Mouse (Mus musculus): ENCODE measurements at regions not wholly inside any gene's neighbourhood (a gene's known extent, or its start where the extent isn't known, plus 50 kb on each side); places are given as distances from the start of the nearest gene placed in this dataset.

DNA sequence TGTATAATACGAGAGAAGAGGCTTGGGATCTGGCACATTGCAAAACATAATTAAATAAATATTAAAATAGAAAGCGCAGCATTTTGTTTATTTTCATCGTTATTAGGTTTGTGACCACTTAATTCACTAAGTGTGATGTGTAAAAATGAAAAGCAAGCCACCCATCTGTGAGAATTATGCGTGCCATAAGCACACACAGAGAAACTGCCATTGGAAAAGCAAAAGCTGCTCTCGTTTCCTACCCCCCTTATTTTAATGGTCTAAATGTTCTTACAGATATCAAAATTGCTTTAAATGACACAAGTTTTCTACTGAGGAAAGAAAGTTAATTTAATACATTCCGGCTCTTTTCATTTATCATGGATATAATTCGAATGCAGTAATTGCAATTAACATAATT is 2780.8 kb upstream of the Gm7489 start:
- CTCF ChIA-PET = no interaction called here

DNA sequence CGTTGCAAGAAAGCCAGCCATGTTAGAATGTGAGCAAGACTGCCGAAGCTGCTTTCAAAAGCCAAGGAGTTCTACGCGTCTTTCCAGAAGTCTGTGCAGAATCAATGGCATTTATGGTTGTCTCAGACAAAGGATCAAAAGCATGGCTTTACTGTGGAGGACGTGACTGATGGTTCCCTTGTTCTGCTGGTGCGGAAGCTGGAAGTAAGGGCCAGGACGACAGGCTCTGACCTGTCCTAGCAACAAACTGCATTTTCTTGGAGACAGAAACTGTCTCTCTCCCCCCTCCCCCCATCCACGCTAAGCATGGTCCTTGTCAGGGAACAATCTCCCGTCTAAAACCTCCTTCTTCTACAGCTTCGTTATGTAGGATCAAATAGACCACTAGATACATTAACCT is 2780.3 kb upstream of the Gm7489 start:
- CTCF ChIA-PET = no interaction called here

DNA sequence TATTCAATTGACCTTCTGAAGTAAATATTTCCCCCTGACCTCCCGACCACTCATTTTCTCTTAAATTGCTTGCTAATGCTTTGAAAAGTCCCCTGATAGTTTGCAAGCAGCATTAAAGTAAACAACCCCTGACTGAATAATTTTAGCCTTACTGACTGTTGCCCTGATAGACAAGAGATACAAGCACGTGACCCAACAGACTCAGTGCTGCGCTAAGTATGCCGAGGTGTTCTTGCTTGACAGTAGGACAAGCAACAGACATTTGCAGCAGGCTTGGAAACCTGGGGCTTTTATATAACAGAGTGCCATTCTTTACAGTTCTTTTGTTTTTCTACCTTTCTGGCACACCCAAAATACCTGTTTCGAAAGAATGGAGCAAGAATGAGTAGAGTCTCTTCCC is 2779.9 kb upstream of the Gm7489 start:
- CTCF ChIA-PET = no interaction called here

DNA sequence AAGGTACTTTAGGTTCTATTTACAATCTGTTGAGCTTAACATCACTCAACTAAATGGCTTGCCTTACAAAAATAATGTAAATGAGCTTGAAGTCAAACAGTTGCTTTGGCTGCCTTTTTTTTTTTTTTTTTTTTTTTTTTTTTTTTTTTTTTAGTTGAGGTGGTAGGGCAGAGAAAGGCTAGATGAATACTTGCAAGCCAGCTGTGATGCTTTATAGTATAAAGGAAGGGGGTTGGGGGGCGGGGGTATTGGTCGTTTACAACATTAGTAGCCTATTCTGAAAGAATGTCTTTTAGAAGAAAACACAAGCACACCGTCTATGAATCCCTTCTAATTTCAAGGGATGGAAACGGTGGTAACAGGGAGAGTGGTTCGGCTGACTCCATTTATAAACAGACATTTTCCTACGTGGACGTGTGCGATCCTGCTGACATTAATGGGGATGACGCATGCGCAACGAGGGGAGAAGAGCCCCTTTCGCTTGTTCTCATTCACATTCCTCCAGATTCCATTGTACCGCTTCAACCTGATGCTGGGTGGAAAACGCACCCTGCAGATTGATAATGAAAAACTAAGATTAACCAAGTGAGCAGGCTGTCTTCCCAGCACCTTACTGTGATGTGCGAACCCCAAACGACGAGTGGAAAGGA is 2779.2 kb upstream of the Gm7489 start:
- CTCF ChIA-PET = no interaction called here

DNA sequence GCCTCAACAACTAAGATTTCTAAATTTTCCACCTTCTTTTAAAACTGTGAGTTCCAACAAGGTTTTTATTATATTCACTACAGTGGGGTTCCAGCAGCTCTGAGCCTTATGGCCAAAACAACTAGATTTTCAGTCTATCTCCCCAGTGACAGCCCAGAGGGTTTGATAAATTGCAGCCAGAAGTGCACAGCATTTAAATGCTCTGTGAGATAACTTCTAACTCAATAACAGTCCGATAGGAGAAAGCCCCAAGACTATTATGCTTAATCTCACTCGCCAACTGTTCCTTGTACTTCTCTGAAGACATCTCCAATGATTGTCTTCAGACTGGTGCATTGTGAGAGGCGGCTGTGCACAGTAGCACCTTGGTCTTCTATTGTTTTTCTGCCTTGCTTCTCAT is 2774.5 kb upstream of the Gm7489 start:
- CTCF ChIA-PET = no interaction called here

DNA sequence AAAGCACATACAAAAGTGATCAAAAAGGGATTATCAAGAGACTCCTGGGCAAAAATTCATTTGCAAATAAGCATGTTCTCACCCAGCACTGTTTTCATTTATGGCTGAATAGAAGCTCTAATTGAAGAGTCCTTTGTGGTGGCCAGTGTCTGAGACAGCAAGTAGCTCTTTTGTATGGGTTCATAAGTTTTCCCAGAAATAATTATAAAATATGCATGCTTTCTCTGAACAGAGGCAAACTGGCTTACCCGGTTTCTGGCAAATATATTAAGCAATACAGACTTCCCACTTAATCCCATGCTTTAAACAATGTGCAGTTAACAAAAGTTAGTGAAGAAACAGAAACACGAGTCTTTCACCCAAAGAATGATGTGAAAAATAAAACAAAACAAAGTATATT is 2758.8 kb upstream of the Gm7489 start:
- CTCF ChIA-PET = no interaction called here

DNA sequence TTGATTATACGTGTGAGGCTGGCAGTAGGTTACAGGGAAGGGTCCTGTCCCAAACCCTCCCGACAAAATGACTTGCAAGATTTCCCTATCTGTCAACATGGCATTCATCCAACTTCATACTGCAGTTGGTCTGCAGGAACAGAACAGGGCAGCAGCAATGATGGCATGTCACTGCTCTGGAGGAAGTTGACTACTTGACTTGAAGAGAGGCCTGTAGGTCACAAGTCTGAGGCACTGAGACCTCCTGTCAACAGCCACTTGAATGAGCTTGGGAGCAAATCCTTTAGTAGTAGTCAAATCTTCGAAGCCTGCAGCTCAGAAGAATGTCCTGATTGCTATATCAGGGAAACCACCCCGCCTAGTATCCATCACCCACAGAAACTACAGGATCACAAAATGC is 2753.7 kb upstream of the Gm7489 start:
- CTCF ChIA-PET = no interaction called here

DNA sequence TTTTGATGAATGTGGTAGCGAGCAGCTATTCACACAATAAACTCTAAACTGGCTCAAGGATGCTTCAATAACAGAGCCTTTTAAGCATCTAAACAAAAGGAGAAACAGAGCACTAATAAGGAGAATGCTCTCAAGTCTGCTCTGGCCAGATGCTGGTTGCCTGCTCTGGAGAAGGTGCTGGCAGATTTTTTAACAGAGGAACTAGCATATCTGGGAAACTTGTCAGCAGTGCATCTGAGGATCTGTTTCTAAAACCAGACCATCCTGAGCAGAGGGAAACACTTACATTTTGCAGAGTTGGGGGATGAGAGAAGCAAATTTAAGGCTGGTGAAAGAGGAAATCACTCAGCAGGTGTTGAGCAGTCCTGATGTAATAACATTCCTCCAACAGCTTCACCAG is 2748.6 kb upstream of the Gm7489 start:
- CTCF ChIA-PET = no interaction called here

DNA sequence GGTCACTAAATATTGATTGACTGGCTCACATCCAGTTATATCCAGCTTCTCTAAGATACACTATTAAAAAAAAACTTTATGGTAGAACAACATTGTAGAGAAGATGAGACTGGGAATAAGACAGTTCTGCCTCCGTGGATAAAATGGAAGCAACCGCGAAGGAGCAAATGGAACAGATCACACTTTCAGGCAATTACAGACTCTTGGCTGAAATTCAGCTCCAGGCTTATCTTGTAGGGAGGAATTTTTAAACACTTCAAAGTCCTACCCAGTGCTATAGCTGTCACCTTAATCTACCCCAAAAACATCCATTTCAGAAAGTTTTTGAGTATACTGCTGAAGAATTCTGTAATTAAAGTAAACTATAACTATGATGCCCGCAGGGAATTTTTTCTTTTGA is 2745.2 kb upstream of the Gm7489 start:
- CTCF ChIA-PET = no interaction called here

DNA sequence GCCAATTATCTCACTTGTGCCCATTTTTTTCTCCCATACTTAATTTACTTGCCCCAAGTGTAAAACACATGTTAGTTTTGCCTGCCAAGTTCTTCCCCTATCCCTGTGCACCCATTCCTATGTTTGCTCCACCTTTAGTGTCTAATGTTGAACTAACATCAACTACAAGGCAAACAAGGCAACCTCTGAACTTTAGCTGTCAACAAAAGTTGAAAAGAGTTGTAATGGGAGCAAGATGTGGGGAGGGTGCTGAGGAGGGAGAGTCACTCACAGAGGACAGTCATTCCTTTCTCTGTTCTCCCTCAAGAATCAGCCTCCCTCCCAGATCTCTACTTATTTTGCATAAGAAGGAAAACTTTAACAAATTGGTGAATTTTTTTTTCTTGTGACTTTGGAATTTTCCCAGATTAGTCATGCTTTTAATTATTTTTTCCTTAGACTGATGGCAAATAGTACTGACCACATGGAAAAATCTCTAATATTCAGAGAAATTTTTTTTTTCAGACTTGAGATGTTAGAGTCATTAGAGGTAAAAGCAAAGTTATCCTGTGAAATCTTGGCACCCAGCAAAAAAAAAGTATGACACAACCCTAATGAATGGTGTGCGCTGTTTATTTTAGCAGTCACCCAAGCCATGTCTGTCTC is 2710.6 kb upstream of the Gm7489 start:
- CTCF ChIA-PET = no interaction called here

DNA sequence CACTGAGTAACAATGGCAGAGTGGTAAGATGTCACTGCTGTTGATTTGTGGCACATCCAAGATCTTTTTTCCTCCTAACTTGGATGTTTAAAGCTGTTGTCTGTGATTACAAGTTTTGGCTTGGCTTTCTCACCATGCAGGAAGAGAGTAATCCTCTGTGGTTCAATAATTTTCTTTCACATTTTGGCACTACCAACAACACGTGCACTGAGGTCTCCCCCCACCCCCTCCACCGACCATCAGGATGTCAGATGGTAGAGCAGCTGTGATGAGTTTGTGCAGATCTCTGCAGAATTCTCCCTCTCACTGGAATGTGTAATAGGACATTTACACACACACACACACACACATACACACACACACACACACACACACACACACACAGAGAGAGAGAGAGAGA is 2708.2 kb upstream of the Gm7489 start:
- CTCF ChIA-PET = no interaction called here

DNA sequence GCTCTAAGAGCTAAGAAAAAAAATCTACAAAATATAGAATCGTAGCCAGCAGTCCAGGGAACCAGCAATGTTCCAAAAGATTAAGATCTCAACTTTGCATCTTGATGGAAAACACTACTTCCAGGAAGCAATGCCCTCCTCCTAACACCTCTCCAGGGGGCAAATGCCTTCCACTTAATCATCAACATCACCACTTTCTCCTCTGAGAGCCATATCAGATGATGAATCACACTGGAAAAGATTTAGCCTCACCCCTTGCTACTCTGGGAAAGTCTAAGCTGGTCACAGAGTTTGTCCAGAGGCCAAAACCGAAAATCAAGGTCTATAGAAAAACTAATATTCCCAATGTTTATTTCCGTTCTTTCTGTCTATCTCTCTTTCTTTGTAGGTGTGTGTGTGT is 2695.6 kb upstream of the Gm7489 start:
- CTCF ChIA-PET = no interaction called here

DNA sequence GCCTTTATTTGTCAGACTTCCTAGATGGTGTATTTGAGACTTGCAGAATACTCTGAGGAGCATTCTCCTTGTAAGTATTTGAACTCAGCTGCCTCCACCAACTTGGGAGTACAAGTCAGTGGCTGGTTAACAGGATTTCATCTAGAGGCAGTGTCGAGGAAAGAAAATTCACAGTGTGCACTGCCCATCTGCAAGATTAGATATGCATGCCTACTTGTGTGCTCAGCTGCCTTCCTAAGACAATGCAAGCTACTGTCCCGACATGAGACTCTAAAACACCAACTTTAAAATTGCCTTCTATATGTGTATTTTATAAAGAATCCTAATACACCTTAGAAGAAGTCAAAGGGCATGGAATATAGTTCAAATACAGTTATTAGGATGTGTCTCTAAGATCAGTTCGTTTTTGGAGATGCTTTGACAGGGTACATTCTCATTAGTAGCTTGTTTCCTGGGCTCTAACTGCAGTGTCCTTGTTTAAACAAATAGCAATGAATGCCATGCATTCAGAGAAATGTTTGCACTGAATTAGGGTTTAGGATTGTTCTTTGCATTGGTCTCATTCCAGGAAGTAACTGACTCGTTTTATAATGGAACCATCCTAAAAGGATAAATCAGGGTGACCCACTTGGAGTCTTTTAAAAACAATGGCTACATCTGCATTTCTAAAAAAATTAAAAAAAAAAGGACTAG is 2687.1 kb upstream of the Gm7489 start:
- CTCF ChIA-PET = no interaction called here

DNA sequence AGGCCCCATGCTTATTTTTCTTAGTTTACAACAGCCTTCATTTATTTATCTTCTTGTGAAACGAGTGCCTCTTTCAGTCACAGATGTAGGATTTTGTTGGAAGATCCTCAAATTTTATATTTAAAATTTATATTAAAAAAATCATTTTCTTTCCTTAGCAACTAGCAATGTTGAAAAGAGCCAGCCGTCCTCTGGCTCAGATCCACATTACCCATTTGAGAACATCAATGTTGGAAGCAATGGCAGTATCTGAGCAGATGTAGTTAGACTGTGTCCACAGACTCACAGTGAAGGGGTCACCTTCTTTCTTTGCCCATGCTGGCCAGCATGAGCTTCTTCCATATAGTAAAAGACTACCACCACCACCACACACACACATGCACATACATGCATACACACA is 2681.4 kb upstream of the Gm7489 start:
- CTCF ChIA-PET = no interaction called here

DNA sequence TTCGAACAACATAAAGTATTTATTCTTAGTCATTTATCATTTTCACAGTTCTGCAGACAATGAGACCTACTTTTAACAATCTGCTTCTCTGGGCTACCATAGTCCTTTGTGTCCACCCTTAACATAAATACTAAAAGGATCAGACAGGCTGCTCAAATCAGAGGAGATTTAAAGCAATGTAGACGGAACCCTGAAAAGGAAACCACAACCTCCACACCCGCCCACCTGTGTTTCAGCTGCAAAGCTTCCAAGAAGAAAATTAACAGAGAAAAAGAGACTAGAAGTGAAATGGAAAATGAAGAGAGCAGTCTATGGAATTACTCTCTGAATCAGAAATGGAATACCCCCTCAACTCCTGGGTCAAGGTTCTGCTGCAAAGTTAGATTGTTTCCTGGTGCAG is 2678.7 kb upstream of the Gm7489 start:
- CTCF ChIA-PET = no interaction called here

DNA sequence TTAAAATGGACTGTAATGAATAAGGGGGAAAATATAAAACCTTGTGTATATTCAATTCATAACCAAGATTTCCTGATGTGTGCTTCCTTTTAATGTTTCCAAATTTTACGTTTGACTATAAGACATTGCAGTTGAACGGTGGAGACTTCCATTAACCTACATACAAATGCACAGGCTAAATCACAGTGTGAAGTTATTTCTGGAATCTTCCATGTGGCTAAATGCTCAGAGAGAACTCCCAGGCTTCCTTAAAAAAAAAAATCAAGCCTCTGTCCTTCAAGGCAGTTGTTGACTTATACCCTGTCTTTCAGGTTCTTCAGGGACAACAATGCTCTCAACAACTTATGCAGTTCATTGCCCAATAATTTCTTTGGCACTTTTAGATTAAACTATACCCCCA is 2677.9 kb upstream of the Gm7489 start:
- CTCF ChIA-PET = no interaction called here

DNA sequence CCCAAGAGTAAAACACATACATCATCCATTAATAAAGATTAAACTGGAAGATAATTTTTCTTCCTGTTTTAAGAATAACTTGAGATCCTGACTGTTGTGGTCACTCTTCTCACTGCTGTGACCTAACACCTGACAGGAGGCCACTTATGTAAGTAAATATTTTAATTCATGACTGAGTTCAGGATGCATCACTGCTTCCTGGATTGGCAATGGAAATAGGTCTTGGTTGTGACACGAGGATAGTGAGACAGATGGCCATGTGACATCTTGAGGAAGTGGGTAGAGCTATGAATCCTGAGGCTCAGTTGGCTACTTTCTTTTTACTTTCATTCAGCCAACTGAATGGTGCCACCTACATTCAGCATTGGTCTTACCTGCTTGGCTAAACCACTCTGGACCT is 2649.8 kb upstream of the Gm7489 start:
- CTCF ChIA-PET = no interaction called here

DNA sequence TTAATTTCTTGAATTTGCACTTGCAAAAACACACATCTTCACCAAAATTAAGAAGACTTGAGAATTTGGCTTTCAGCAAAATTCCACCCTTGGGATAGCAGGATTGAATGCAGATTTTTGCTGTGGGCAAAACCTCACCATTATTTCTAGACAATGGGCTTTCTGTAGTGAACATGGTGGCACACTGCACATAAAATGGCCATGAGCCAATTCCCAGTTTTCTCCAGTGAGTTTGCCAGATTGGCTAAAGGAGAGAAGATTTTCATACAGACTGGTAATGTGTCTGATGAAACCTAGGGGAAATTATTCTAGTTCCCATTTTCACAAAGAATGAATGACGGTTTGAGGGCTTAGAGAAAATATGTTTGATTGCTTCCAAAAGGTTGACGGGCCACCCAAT is 2640.1 kb upstream of the Gm7489 start:
- CTCF ChIA-PET = no interaction called here

DNA sequence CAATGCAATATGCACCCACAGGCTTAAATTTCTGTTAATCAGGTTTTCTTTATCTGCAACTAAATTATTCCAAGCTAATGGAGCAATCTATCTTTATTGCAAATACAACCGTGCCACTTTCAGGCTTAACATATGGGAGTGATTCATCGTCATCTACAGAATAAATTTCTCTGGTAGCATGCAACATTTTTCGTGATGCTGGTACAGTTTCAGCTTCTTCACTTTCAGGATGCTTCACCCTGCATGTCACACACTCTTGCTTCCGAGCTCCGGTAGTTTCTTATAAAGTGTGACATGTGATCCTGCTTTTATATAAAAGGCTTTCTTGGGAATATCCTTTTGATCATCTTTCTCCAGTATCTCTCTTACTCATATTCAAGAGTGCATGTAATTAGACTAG is 2637.4 kb upstream of the Gm7489 start:
- CTCF ChIA-PET = interaction anchor here (0.6 kb wide), 1 partner anchor 79 kb away, joined by 3 read pairs; no protein-coding TSS in a partner anchor

DNA sequence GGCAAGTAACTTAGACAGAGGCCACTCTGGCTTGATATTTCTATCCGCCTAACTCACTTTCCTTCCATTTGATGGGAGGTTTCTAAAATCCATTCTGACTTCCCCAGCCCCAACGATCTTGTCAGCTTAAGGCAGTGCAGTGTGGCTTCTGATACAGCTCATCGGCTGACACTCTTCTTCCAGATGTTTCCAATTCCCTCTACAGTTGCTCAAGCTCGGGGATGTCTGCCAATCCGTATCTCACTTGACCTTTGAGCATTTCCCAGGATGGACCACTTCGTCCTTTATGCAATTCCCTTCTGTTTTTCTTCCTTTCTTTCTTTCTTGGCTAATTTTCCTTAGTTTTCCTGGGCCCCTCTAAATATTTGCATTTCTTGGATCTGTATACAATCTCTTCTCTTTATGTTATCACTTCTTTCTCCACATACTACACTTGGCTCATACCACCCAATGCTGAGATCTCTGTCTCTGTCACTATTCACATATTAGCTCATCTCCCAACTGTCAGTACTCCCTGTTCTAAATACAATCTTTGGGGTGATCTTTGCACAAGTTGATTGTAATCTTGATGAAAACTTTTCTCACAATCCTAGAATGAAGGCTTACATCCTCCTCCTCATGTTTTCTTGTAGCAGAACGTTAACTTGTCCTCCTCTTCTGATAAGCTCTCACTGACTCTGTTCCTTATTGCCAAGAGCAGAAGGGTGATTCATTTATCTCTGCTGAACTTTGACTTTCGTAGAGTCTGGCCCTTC is 2636.5 kb upstream of the Gm7489 start:
- CTCF ChIA-PET = interaction anchor here (0.6 kb wide), 1 partner anchor 78 kb away, joined by 3 read pairs; no protein-coding TSS in a partner anchor

DNA sequence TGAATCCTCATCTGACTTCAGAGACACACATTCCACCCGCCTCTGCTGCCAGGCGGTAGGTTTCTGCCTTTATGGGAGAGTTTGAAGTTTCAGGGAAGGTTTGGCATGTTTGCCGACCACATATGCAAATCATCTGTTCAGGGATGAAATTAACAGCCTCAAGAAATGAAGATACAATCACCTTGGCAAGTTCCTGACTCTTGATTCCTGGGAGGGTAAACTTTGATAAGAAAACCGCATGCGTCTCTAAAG is 2636.0 kb upstream of the Gm7489 start:
- CTCF ChIA-PET = no interaction called here

DNA sequence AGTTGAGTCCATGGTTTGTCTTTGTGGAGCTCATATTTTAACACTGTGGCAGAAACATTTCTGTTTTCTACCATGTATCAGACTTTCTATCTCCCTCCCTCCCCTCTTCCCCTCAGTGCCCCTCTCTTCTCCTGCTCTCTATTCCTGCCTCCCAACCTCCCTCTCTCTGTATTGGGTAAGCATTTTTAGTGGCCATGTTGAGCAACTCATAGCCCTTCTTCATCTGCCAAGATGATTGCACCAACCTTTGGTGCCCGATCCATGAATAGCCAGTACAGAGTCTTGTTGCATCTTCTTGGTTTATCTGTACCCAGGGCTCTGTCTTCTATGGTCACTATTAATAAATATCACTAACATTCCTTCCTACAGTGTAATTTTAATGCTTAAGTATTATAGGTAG is 2630.6 kb upstream of the Gm7489 start:
- CTCF ChIA-PET = no interaction called here

DNA sequence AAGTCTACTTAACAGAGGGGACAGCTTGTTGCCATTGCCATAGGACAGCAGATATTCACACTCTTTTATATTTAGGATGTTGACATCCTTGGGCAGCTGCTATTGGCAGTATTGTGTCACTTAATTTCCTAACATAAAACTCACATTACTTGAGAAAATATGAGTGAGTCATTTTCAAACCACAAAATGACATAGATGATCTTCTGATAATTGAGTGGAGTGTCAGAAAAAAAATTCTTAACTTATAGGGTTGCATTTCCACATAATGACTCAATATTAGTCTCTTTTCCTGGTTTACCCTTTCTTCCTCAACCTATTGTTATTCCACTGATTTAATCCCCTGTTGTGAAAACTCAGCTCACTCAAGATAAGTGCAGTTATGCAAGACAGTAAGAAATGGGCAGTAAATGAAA is 2629.5 kb upstream of the Gm7489 start:
- CTCF ChIA-PET = no interaction called here

Data from spleen, embryonic (tissue).